ENCODE assay signal across 8 mouse cellular contexts in genomic region chr1:170884978-170885561, GRCm38 (mm10). TPM values are rescaled to one million over a fixed set of nuclear protein-coding genes. Genes with fewer than 3 reads are reported as not detected.
DNase-seq lines count a peak whose midpoint lies in the region; ATAC-seq and TF ChIP-seq lines count a peak whose summit lies in the region.

Gm26620 (plus strand) TSS chr1:170885065.
Dusp12 (minus strand) TSS chr1:170885540.

- peaks cover 7% of the 10 kb centered on the region for H3K4me1 ChIP-seq in lung, embryonic 15.5 days
- H3K4me1 ChIP-seq in olfactory bulb, adult 2 months (ENCODE audit: control insufficient read depth, insufficient read depth, low read length), result peaks cover 4% of the 10 kb centered on the region; the same call in 1 of the 2 replicates

- ATAC-seq in lung, embryonic 15.5 days (ENCODE audit: borderline replicate concordance, extremely low read depth, low FRiP score, low TSS enrichment), result peak; percentile 91

- H3K4me3 ChIP-seq in lung, embryonic 15.5 days, result peak within 1 kb of the TSS; percentile 88
- H3K4me3 ChIP-seq in olfactory bulb, adult 2 months (ENCODE audit: insufficient read depth, low read depth, low read length), result peak within 1 kb of the TSS; percentile 60

- H3K9ac ChIP-seq in lung, embryonic 15.5 days, result peak within 1 kb of the TSS; percentile 82

- WGBS in lung, embryonic 15.5 days, result under 1% methylated on average over 46 of the region's 46 CpGs
- under 1% methylated on average over 46 of the region's 46 CpGs for WGBS in olfactory bulb, adult 2 months

- H3K27ac ChIP-seq in lung, embryonic 15.5 days, result peak within 1 kb of the TSS; percentile 74
- no peak within 1 kb of the TSS for H3K27ac ChIP-seq in olfactory bulb, adult 2 months (ENCODE audit: insufficient read depth, low read depth, low read length)

- no peaks in the 10 kb centered on the region for H3K9me3 ChIP-seq in lung, embryonic 15.5 days

- H3K4me2 ChIP-seq in lung, embryonic 15.5 days, result peak within 1 kb of the TSS; percentile 82

- TF ChIP-seq POLR2A in olfactory bulb, adult 2 months (IDR thresholded peaks at IDR 0.05; ENCODE audit: insufficient read depth, low read depth, low read length), result 0 out of 2 replicates have a peak, but pooled peaks have one; percentile 23

- DNase-seq in MN1 (ENCODE audit: low spot score), result peak; percentile 92
- peak; percentile 89 for DNase-seq in cerebellum, adult 9-10 months
- DNase-seq in forelimb bud, embryonic 11.5 days (ENCODE audit: low read depth, low spot score), result peak; percentile 84
- peak; percentile 87 for DNase-seq in heart, postnatal 4 days
- peak; percentile 75 for DNase-seq in layer of hippocampus, adult 9-10 months (ENCODE audit: low spot score)
- peak; percentile 72 for DNase-seq in thymus, adult 18-20 months

- TF ChIP-seq CTCF in olfactory bulb, adult 2 months (IDR thresholded peaks at IDR 0.05; ENCODE audit: insufficient read depth, low read depth, low read length), result peak; percentile 53

- peaks cover 11% of the 10 kb centered on the region for H3K36me3 ChIP-seq in lung, embryonic 15.5 days

- no peaks in the 10 kb centered on the region for H3K27me3 ChIP-seq in lung, embryonic 15.5 days

RNA-seq across cellular contexts. Expression of gene Gm26620, which starts in this region (rescaled TPM):
- under 1 TPM; 0.81 to 0.90 TPM for total RNA-seq in heart, postnatal 4 days (2021)
- polyA plus RNA-seq in lung, embryonic 15.5 days (2015; fragmentation: Nextera tagmentation; extraction: Ambion mirVana), result 0.20 and 0.79 TPM in 2 replicates
- not detected in 2 replicates for polyA plus RNA-seq in olfactory bulb, adult 2 months (2012; ENCODE audit: insufficient read depth, insufficient read length, low replicate concordance, missing spikeins)

RNA-seq across cellular contexts. Expression of gene Dusp12, which starts in this region (rescaled TPM):
- 10 to 100 TPM; 14.3 to 16.3 TPM for total RNA-seq in heart, postnatal 4 days (2021)
- polyA plus RNA-seq in lung, embryonic 15.5 days (2015; fragmentation: Nextera tagmentation; extraction: Ambion mirVana), result 34.1 and 37.0 TPM in 2 replicates
- polyA plus RNA-seq in olfactory bulb, adult 2 months (2012; ENCODE audit: insufficient read depth, insufficient read length, low replicate concordance, missing spikeins), result not detected in 2 replicates

Comparison
In these comparisons a context has a peak if more than half of its experiments do, and no peak if none do; other contexts are left out.
1. RNA of gene Dusp12 (polyA plus RNA-seq): 34.1 to 37.0 TPM in lung, embryonic 15.5 days; not detected in olfactory bulb, adult 2 months; every median in the first group is over 10 times any median in the second.
2. Peak in every context shown above with its lines, with median percentiles within 50 percentile points of each other: DNase-seq.